Mouse (Mus musculus): ENCODE measurements around the gene Col5a3. TPM values are rescaled to one million over a fixed set of nuclear protein-coding genes. Genes with fewer than 3 reads are reported as not detected.

The Col5a3 gene
- total RNA-seq, 1 experiment, result 2.3 TPM

- no peaks in the 10 kb centered on the region for H3K9me3 ChIP-seq (ENCODE audit: control insufficient read depth, insufficient read depth, low read depth, low read length)
- in situ Hi-C loops (cut with MboI; ENCODE audit: low sequenced_read_pairs in 2 of 2, unreplicated experiment in 2 of 2), result no loop called here
- H3K4me1 ChIP-seq (ENCODE audit: control insufficient read depth in 2 of 2, insufficient read depth in 2 of 2, low read length in 2 of 2, poor library complexity in 1 of 2), result peaks cover 1 to 8% of the 10 kb centered on the region in 2 experiments; a peak in 2 of 4 replicates
- no peak for TF ChIP-seq CHD2 (IDR thresholded peaks at IDR 0.05; ENCODE audit: low read depth, low read length)
- H3K9ac ChIP-seq (ENCODE audit: insufficient read depth, low read depth, low read length, poor library complexity, severe bottlenecking), result no peak overlapping the region
- H3K27ac ChIP-seq (ENCODE audit: insufficient read depth, low read depth, low read length, poor library complexity, severe bottlenecking), result no peak overlapping the region
- H3K4me3 ChIP-seq (ENCODE audit: insufficient read depth in 1 of 2, low read depth in 1 of 2, low read length in 2 of 2, poor library complexity in 1 of 2, severe bottlenecking in 1 of 2), result no peak overlapping the region
- no peaks in the 10 kb centered on the region for H3K36me3 ChIP-seq (ENCODE audit: control insufficient read depth, insufficient read depth, low read length, poor library complexity, severe bottlenecking)
- DNase-seq (ENCODE audit: low read depth, low spot score), result no peak
Observed at GRCm38 (mm10) chr9:20758243-20758642, 56.6 kb downstream of the Col5a3 start.

GRCm38 (mm10) chr9:20757087-20757955, 57.5 kb downstream of the Col5a3 start:
- Histone ChIP-seq H3K4me3 (ENCODE audit: insufficient read depth in 1 of 2, low read depth in 1 of 2, low read length in 2 of 2, poor library complexity in 1 of 2, severe bottlenecking in 1 of 2) (no peak overlapping the region), H3K9ac (ENCODE audit: insufficient read depth, low read depth, low read length, poor library complexity, severe bottlenecking) (no peak overlapping the region), H3K36me3 (ENCODE audit: control insufficient read depth, insufficient read depth, low read length, poor library complexity, severe bottlenecking) (no peaks in the 10 kb centered on the region), H3K4me1 (ENCODE audit: control insufficient read depth in 2 of 2, insufficient read depth in 2 of 2, low read length in 2 of 2, poor library complexity in 1 of 2) (peaks cover 1 to 8% of the 10 kb centered on the region in 2 experiments; a peak in 2 of 4 replicates), H3K9me3 (ENCODE audit: control insufficient read depth, insufficient read depth, low read depth, low read length) (no peaks in the 10 kb centered on the region), H3K27ac (ENCODE audit: insufficient read depth, low read depth, low read length, poor library complexity, severe bottlenecking) (no peak overlapping the region)
- no peak for TF ChIP-seq CHD2 (IDR thresholded peaks at IDR 0.05; ENCODE audit: low read depth, low read length)
- TF ChIP-seq ZNF384 (IDR thresholded peaks at IDR 0.05; ENCODE audit: low read depth, low read length), result no peak
- TF ChIP-seq ZC3H11A (IDR thresholded peaks at IDR 0.05; ENCODE audit: borderline replicate concordance, low read depth, low read length), result no peak
- no peak for TF ChIP-seq MAFK (IDR thresholded peaks at IDR 0.05; ENCODE audit: insufficient read depth, low read depth, low read length)
- no peak for TF ChIP-seq HCFC1 (IDR thresholded peaks at IDR 0.05; ENCODE audit: borderline replicate concordance, insufficient read depth, low read length)
- in situ Hi-C loops (cut with MboI; ENCODE audit: low sequenced_read_pairs in 2 of 2, unreplicated experiment in 2 of 2), result no loop called here
- peak; percentile 85 for DNase-seq (ENCODE audit: low read depth, low spot score)

- in situ Hi-C loops (cut with MboI; ENCODE audit: low sequenced_read_pairs in 2 of 2, unreplicated experiment in 2 of 2), result no loop called here
- H3K4me3 ChIP-seq (ENCODE audit: insufficient read depth in 1 of 2, low read depth in 1 of 2, low read length in 2 of 2, poor library complexity in 1 of 2, severe bottlenecking in 1 of 2), result no peak overlapping the region
- peaks cover 1 to 8% of the 10 kb centered on the region in 2 experiments; a peak in 2 of 4 replicates for H3K4me1 ChIP-seq (ENCODE audit: control insufficient read depth in 2 of 2, insufficient read depth in 2 of 2, low read length in 2 of 2, poor library complexity in 1 of 2)
- DNase-seq (ENCODE audit: low read depth, low spot score), result no peak
- H3K9ac ChIP-seq (ENCODE audit: insufficient read depth, low read depth, low read length, poor library complexity, severe bottlenecking), result no peak overlapping the region
- no peaks in the 10 kb centered on the region for H3K36me3 ChIP-seq (ENCODE audit: control insufficient read depth, insufficient read depth, low read length, poor library complexity, severe bottlenecking)
- H3K27ac ChIP-seq (ENCODE audit: insufficient read depth, low read depth, low read length, poor library complexity, severe bottlenecking), result no peak overlapping the region
- TF ChIP-seq ZC3H11A (IDR thresholded peaks at IDR 0.05; ENCODE audit: borderline replicate concordance, low read depth, low read length) (no peak), ZNF384 (IDR thresholded peaks at IDR 0.05; ENCODE audit: low read depth, low read length) (no peak), CHD2 (IDR thresholded peaks at IDR 0.05; ENCODE audit: low read depth, low read length) (no peak), HCFC1 (IDR thresholded peaks at IDR 0.05; ENCODE audit: borderline replicate concordance, insufficient read depth, low read length) (no peak), MAFK (IDR thresholded peaks at IDR 0.05; ENCODE audit: insufficient read depth, low read depth, low read length) (no peak)
- no peaks in the 10 kb centered on the region for H3K9me3 ChIP-seq (ENCODE audit: control insufficient read depth, insufficient read depth, low read depth, low read length)
Observed at GRCm38 (mm10) chr9:20756081-20756700, 58.7 kb downstream of the Col5a3 start.

- H3K4me1 ChIP-seq (ENCODE audit: control insufficient read depth in 2 of 2, insufficient read depth in 2 of 2, low read length in 2 of 2, poor library complexity in 1 of 2), result peaks cover 1 to 3% of the 10 kb centered on the region in 2 experiments; a peak in 2 of 4 replicates
- H3K9me3 ChIP-seq (ENCODE audit: control insufficient read depth, insufficient read depth, low read depth, low read length), result no peaks in the 10 kb centered on the region
- no peak overlapping the region for H3K9ac ChIP-seq (ENCODE audit: insufficient read depth, low read depth, low read length, poor library complexity, severe bottlenecking)
- H3K4me3 ChIP-seq (ENCODE audit: insufficient read depth in 1 of 2, low read depth in 1 of 2, low read length in 2 of 2, poor library complexity in 1 of 2, severe bottlenecking in 1 of 2), result no peak overlapping the region
- H3K36me3 ChIP-seq (ENCODE audit: control insufficient read depth, insufficient read depth, low read length, poor library complexity, severe bottlenecking), result no peaks in the 10 kb centered on the region
- H3K27ac ChIP-seq (ENCODE audit: insufficient read depth, low read depth, low read length, poor library complexity, severe bottlenecking), result no peak overlapping the region
- in situ Hi-C loops (cut with MboI; ENCODE audit: low sequenced_read_pairs in 2 of 2, unreplicated experiment in 2 of 2), result no loop called here
- TF ChIP-seq HCFC1 (IDR thresholded peaks at IDR 0.05; ENCODE audit: borderline replicate concordance, insufficient read depth, low read length) (no peak), MAFK (IDR thresholded peaks at IDR 0.05; ENCODE audit: insufficient read depth, low read depth, low read length) (no peak), CHD2 (IDR thresholded peaks at IDR 0.05; ENCODE audit: low read depth, low read length) (no peak), ZNF384 (IDR thresholded peaks at IDR 0.05; ENCODE audit: low read depth, low read length) (no peak), ZC3H11A (IDR thresholded peaks at IDR 0.05; ENCODE audit: borderline replicate concordance, low read depth, low read length) (no peak)
- no peak for DNase-seq (ENCODE audit: low read depth, low spot score)
Observed at GRCm38 (mm10) chr9:20754335-20754734, 60.5 kb downstream of the Col5a3 start.

All from ES-E14 (cell line).